Mouse (Mus musculus): Measurements from ENCODE around the gene Prr19.

- TF ChIP-seq ZC3H11A (IDR thresholded peaks at IDR 0.05; ENCODE audit: borderline replicate concordance, low read depth, low read length), result no peak
- no peak for TF ChIP-seq ZNF384 (IDR thresholded peaks at IDR 0.05; ENCODE audit: low read depth, low read length)
- no peak for TF ChIP-seq CHD2 (IDR thresholded peaks at IDR 0.05; ENCODE audit: low read depth, low read length)
Measured at GRCm38 (mm10) chr7:25348861-25349260, 47.6 kb downstream of the Prr19 start.
